Mouse (Mus musculus) erythroblast, embryonic 14.5 days (primary cell): ENCODE results near the gene Nol10. TPM values are rescaled to one million over a fixed set of nuclear protein-coding genes. Genes with fewer than 3 reads are reported as not detected.
"Not testable (repeated sequence)": the region's sequence is repeated elsewhere in the genome, so short reads cannot be mapped to it uniquely, and the experiment has no call there.

Experiments
- H3K27me3 ChIP-seq: 2 replicates; pipeline ENCODE4 v1.6.1; 2012; ENCODE audit warnings: inconsistent platforms; ENCODE audit not compliant: control insufficient read depth
- H3K36me3 ChIP-seq: 2 replicates; pipeline ENCODE4 v1.6.1; 2012; ENCODE audit warnings: mild to moderate bottlenecking, inconsistent platforms; ENCODE audit not compliant: control insufficient read depth
- H3K4me1 ChIP-seq: 2 replicates; pipeline ENCODE4 v1.6.1; 2012; ENCODE audit warnings: inconsistent platforms; ENCODE audit not compliant: control insufficient read depth
- H3K4me3 ChIP-seq: replicated peaks from 2 replicates; pipeline ENCODE3; 2012; ENCODE audit warnings: moderate library complexity, mild to moderate bottlenecking, inconsistent platforms
- H3K9me3 ChIP-seq: 2 replicates; pipeline ENCODE4 v1.6.1; 2012; ENCODE audit warnings: low read length, inconsistent platforms, mixed read lengths; ENCODE audit not compliant: control insufficient read depth
- GATA1 ChIP-seq: IDR thresholded peaks from 2 replicates; pipeline ENCODE4 v1.6.1; 2012; ENCODE audit warnings: low read length, inconsistent platforms, mixed read lengths
- TAL1 ChIP-seq: IDR thresholded peaks from 3 replicates; pipeline ENCODE4 v1.6.1; 2012; ENCODE audit warnings: low read length, inconsistent platforms, mixed read lengths
- polyA plus RNA-seq: library from polyadenylated mRNA; stranded (reverse); fragments of >175 nt; gene quantifications from 2 replicates; pipeline ENCODE4 v1.2.3, GENCODE M21; 2012

Gene Nol10
- polyA plus RNA-seq, 1 experiment = 0.21 TPM

DNA sequence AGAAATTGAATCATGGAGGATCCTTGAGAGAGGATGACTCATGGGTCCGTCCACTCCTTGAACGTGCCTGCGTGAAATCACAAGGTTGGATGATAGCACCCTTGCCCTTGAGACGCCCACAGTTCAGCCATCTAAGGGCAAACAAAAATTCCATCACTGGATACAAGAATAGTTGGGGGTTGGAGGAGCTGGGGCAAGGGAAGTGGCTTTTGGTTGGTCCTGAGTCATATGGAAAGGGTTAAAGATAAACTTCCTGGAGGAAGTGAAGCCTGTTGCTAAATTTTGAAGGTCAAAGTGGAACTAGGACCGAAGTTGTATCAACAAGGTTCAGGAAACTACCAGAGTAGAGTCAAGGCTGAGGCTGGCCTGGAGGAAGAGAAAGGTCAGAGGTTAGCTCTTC is 106.8 kb downstream of the Nol10 start:
- no peak overlapping the region for H3K4me3 ChIP-seq
- no peaks in the 10 kb centered on the region for H3K36me3 ChIP-seq
- H3K4me1 ChIP-seq = no peaks in the 10 kb centered on the region
- no peaks in the 10 kb centered on the region for H3K27me3 ChIP-seq
- no peaks in the 10 kb centered on the region for H3K9me3 ChIP-seq
- no peak for TF ChIP-seq GATA1

DNA sequence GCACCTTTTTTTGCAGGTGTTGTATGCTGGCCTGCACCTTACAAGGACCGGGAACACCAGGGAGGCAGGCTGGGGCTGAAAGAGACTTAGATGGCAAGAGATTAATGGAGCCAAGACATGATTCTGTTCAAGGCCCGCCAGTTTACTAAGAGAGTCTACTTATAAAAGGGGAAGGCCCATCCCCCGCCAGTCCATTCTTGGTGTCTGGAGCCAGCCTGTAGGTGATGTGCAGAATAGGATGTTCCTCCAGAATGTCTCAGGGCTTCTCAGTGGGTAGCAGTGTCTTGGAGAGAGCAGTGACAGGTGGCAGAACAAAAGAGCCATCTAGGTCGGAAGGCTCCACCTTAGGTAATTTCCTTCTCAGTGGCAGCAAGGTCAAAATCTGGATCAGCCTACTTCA is 111.0 kb downstream of the Nol10 start:
- not testable (repeated sequence) for H3K4me1 ChIP-seq, H3K9me3 ChIP-seq, H3K36me3 ChIP-seq, H3K27me3 ChIP-seq, H3K4me3 ChIP-seq

DNA sequence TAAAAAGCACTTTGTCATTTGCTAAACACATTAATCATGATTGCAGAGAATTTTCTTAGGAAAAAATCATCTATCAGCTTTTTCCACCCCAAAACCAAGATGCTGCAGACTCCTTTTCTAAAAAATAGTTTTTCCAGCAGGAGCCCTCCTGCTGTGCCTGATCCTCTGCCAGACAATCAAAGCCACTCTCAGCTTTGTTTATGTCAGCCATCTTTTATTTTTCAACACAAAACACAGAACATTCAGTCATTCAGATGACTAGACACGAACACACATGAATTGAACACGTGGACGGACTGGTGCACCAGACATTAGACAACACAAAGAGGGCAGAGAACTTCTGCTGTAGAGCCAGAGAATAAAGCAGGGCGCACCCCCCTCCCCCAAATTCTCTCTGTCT is 115.4 kb downstream of the Nol10 start:
- no peaks in the 10 kb centered on the region for H3K36me3 ChIP-seq
- TF ChIP-seq GATA1 (no peak), TAL1 (no peak)
- no peak overlapping the region for H3K4me3 ChIP-seq
- H3K4me1 ChIP-seq = no peaks in the 10 kb centered on the region
- no peaks in the 10 kb centered on the region for H3K9me3 ChIP-seq
- peaks cover 12% of the 10 kb centered on the region for H3K27me3 ChIP-seq

DNA sequence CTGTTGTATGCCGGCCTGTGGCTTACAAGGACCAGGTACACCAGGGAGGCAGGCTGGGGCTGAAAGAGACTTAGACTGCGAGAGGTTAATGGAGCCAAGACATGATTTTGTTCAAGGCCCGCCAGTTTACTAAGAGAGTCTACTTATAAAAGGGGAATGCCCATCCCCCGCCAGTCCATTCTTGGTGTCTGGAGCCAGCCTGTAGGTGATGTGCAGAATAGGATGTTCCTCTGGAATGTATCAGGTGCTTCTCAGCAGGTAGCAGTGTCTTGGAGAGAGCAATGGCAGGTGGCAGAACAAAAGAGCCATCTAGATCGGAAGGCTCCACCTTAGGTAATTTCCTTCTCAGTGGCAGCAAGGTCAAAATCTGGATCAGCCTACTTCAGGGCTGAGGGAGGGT is 116.3 kb downstream of the Nol10 start:
- H3K36me3 ChIP-seq, H3K4me3 ChIP-seq, H3K9me3 ChIP-seq, H3K4me1 ChIP-seq: not testable (repeated sequence)
- H3K27me3 ChIP-seq = peaks cover 15% of the 10 kb centered on the region

DNA sequence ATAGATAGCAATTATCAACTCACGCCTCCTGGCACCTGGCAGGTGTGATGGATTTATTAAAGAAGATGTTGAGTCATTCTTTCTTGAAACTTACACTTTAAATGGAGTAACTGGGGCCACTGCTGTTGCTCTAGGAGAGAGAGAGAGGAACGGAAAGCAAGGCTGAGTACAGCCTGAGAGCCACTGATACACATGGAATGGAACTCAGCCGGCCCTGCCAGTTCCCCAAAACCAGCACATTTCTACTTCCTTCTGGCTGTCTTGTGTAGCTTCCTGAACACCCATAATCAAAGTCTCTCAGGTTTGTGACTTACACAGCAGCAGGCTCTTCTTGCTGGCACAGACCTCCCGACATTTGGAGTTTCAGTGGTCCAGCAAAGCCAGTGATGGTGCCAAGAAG is 118.5 kb downstream of the Nol10 start:
- TF ChIP-seq TAL1 = no peak
- TF ChIP-seq GATA1 = no peak
- Histone ChIP-seq H3K4me1 (no peaks in the 10 kb centered on the region; the same call in 1 of the 2 replicates), H3K36me3 (no peaks in the 10 kb centered on the region), H3K27me3 (peaks cover 23% of the 10 kb centered on the region), H3K9me3 (no peaks in the 10 kb centered on the region), H3K4me3 (no peak overlapping the region)

DNA sequence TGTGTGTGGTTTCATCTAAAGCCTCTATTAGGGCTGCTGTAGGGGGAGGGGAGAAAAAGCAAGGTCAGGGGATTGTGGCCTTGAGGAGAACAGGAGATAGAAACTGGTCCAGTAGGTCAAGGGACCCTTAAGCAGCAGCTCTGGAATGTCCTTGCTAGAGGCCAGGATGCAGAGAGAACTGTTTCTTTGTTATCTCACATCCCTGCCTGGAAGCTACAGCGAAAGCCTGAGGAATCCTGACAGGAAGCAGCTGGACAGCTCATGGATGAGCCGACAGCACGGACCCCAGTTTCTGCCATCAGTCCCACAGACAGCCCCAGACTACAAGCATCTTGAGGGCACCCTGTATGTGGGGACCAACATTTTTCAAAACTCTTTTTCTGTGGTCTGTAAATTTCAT is 120.1 kb downstream of the Nol10 start:
- H3K4me3 ChIP-seq = no peak overlapping the region
- H3K36me3 ChIP-seq = no peaks in the 10 kb centered on the region
- H3K9me3 ChIP-seq = no peaks in the 10 kb centered on the region
- H3K4me1 ChIP-seq = no peaks in the 10 kb centered on the region; the same call in 1 of the 2 replicates
- TF ChIP-seq TAL1 (no peak), GATA1 (no peak)
- H3K27me3 ChIP-seq = peaks cover 26% of the 10 kb centered on the region

DNA sequence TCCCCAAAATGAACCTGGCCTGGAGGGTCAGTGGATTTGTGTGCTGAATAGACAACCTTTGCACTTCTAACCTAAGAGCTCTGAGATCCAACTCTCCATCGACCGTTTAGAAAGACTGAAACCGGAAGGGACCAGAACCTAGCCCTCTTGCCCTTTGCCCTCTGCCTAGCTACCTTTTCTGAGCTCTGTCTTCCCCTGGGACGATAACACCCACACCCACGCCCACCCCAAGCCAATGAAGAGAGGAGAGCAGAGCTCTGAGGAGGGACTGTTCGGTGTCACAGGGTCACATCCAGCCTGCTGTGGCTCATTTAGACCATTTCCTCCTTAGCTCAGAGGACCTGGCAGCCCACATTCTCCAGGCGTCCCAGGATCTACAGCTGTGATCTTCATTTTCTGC is 121.6 kb downstream of the Nol10 start:
- Histone ChIP-seq H3K27me3 (peaks cover 34% of the 10 kb centered on the region), H3K9me3 (no peaks in the 10 kb centered on the region), H3K4me3 (no peak overlapping the region), H3K36me3 (no peaks in the 10 kb centered on the region), H3K4me1 (no peaks in the 10 kb centered on the region; the same call in 1 of the 2 replicates)
- no peak for TF ChIP-seq GATA1
- no peak for TF ChIP-seq TAL1

DNA sequence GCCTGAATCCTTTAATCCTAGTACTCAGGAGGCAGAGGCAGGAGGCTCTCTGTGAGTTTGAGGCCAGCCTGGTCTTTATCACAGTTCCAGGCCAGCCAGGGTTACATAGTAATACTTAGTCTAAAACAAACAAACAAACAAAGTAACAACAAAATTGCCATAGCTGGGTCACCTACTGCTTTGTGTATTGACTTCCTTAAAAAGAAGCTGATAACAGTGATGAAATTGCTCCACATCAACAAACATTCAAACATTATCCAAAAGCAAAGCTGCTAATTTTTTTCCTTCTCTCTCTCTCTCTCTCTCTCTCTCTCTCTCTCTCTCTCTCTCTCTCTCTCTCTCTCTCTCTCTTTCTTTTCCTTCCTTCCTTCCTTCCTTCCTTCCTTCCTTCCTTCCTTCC is 122.3 kb downstream of the Nol10 start:
- not testable (repeated sequence) for H3K4me1 ChIP-seq, H3K9me3 ChIP-seq, H3K36me3 ChIP-seq

DNA sequence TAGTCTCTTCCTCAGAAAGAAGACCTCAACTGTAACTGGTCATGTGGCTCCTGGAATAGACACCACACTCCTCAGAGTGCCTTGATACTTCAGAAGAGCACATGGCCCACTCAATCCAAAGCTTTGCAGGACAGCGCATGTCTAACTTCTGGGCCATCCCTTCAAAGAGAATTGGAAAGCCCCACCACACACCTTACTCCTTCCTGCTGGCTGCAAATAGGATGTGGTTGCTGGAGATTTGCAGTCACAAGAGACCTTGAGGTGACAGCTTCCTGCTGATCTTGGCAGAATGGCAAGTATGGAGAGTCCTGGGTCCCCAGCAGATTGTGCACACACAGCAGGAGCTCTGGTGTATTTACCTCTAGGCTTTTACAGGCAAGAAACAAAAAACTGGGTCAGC is 123.1 kb downstream of the Nol10 start:
- H3K36me3 ChIP-seq = no peaks in the 10 kb centered on the region
- no peak overlapping the region for H3K4me3 ChIP-seq
- peaks cover 40% of the 10 kb centered on the region for H3K27me3 ChIP-seq
- TF ChIP-seq TAL1 (no peak), GATA1 (no peak)
- no peaks in the 10 kb centered on the region for H3K9me3 ChIP-seq
- H3K4me1 ChIP-seq = no peaks in the 10 kb centered on the region; the same call in 1 of the 2 replicates

More for the DNA sequence above, 122.3 kb downstream of the Nol10 start:
- H3K4me3 ChIP-seq = not testable (repeated sequence)
- H3K27me3 ChIP-seq = peaks cover 37% of the 10 kb centered on the region

DNA sequence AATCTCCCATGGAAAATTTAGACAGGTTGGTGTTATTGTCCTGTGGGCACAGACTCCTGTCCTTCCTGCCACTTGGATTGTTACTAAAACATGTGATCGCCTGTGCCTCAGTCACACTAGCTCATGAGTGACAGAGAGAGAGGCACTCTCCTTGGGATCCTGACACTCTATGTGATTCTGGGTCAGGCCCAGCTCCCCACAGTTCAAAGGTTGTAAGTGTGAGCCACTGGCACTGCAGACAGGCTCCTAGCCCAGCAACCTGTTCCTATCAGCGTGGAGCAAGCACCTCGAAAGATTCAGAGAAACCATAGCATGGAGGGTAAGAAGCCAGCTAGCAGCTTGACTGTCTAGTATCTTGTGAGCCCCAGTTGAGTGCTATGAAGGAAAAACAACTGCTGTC is 124.9 kb downstream of the Nol10 start:
- no peak for TF ChIP-seq GATA1
- no peak for TF ChIP-seq TAL1
- no peaks in the 10 kb centered on the region for H3K36me3 ChIP-seq

More for the DNA sequence above, 124.9 kb downstream of the Nol10 start:
- Histone ChIP-seq H3K9me3 (no peaks in the 10 kb centered on the region), H3K27me3 (peaks cover 33% of the 10 kb centered on the region), H3K4me1 (no peaks in the 10 kb centered on the region; the same call in 1 of the 2 replicates), H3K4me3 (no peak overlapping the region)
